Mouse (Mus musculus): ENCODE data around the gene 3830406C13Rik. TPM values are rescaled to one million over a fixed set of nuclear protein-coding genes. Genes with fewer than 3 reads are reported as not detected.
"Not testable (repeated sequence)": the region's sequence is repeated elsewhere in the genome, so short reads cannot be mapped to it uniquely, and the experiment has no call there.

3830406C13Rik gene
- 20.8 and 26.4 TPM in 2 replicates for total RNA-seq (2014; rRNA removed)
- polyA plus RNA-seq (2015; fragmentation: Nextera tagmentation; extraction: Ambion mirVana) = 36.3 and 37.3 TPM in 2 replicates

DNA sequence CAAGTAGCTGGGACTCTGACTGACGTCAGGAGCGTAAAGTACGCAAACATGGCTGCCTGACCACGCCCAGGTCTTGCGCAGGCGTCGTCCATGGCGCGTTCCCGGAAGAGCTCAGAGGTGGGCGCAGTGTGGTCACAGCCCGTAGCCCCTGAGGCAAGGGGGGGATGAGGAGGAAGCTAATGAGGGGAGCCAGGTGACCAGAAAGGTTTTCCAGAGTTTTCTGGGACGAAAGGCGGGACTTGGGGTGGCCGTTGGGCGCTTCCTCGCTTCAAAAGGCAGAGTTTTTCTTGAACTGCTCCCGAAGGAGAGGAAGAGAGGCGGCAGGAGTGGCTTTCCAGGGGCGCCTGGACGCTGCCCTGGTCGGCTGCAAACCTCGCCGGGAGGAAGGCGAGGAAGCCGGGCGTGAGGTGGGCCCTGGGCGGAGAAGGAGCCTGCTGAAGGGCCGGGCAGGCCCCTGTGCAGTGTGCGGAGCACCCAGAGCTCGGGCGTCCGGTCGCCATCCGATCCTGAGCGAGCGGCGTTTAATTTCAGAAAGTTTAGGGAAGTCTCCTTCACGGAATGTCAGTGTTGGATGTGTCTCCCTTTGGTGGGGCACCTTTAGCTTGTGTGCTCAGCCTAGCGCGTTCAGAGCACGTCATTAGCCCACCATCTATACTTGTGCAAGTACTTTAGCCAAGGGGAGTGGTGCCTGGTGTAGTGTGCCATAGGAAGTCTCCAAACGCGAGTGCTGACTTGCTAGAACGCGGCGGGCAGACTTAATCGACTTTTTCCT lies at the start of gene 3830406C13Rik:
TSS of gene 3830406C13Rik (plus strand) at position 33 of the 772 bp plus-strand sequence.
- Histone ChIP-seq H3K36me3 (ENCODE audit: insufficient read depth, low read length) (no peaks in the 10 kb centered on the region), H3K4me2 (ENCODE audit: low read depth, low read length, poor library complexity, severe bottlenecking) (peak within 1 kb of the TSS; percentile 70), H3K4me1 (ENCODE audit: insufficient read depth, low read length) (no peaks in the 10 kb centered on the region), H3K4me3 (ENCODE audit: low read depth, low read length) (peak within 1 kb of the TSS; percentile 60), H3K27ac (ENCODE audit: low read depth, low read length) (peak within 1 kb of the TSS; percentile 60), H3K9me3 (ENCODE audit: low read length) (no peaks in the 10 kb centered on the region), H3K9ac (replicated peaks; ENCODE audit: low read length, poor library complexity, severe bottlenecking) (peak within 1 kb of the TSS; percentile 67), H3K27me3 (ENCODE audit: insufficient read depth, low read length) (no peaks in the 10 kb centered on the region)
- TF ChIP-seq CTCF (IDR thresholded peaks at IDR 0.05) = 0 out of 2 replicates have a peak, but pooled peaks have one; percentile 15
- peak; percentile 93 for DNase-seq (ENCODE audit: low spot score)
- WGBS = under 1% methylated on average over 41 of the region's 48 CpGs
- ATAC-seq (ENCODE audit: low FRiP score) = peak; percentile 98

DNA sequence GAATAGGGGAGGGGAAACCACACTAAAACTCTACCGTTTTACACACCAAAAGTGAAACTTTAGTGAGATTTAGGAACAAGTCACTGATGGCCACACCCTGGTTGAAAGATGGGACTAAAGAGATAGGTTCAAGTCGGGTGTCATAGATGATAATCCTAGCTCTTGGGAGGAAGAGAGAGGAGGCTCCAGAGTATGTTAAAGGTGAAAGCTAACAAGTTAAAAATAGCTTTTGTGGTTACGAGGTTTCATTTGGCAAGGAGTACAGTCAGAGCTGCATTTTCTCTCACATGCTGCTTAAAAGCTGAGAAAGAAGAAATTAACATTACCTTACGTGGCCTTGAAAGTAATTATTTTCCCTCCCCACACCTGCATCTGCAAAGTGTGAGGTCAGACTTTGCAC lies 40.2 kb upstream of the 3830406C13Rik start:
- no peaks in the 10 kb centered on the region for H3K9me3 ChIP-seq (ENCODE audit: low read length)
- H3K9ac ChIP-seq (replicated peaks; ENCODE audit: low read length, poor library complexity, severe bottlenecking) = no peak overlapping the region
- DNase-seq (ENCODE audit: low spot score) (no peak), ATAC-seq (ENCODE audit: low FRiP score) (no peak)
- no peak for TF ChIP-seq CTCF (IDR thresholded peaks at IDR 0.05)
- H3K36me3 ChIP-seq (ENCODE audit: insufficient read depth, low read length) = no peaks in the 10 kb centered on the region
- no peaks in the 10 kb centered on the region for H3K27me3 ChIP-seq (ENCODE audit: insufficient read depth, low read length)
- 79% methylated on average over 4 of the region's 4 CpGs for WGBS
- no peak overlapping the region for H3K4me3 ChIP-seq (ENCODE audit: low read depth, low read length)
- H3K4me2 ChIP-seq (ENCODE audit: low read depth, low read length, poor library complexity, severe bottlenecking) = no peak overlapping the region
- no peaks in the 10 kb centered on the region for H3K4me1 ChIP-seq (ENCODE audit: insufficient read depth, low read length)
- H3K27ac ChIP-seq (ENCODE audit: low read depth, low read length) = no peak overlapping the region

DNA sequence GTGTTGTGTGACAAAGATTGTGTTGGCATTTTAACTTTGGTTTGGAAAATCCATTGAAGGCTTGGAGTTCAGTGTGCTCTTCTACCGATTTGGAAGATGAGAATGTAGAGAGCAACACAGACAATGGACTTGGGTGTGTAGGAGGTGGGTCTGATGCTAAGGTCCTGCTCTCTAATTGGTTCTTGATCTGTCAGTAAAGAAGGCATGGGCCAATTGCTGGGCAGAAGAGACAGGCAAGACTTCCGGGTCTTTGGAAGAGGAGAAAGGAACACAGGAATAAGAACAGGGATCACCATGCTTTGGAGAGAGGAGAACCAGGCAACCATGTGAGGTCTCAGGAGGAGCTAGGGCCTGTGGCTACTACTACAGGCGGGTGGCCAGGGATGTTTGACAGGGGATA lies 7.9 kb upstream of the 3830406C13Rik start:
- no peak overlapping the region for H3K9ac ChIP-seq (replicated peaks; ENCODE audit: low read length, poor library complexity, severe bottlenecking)
- 68% methylated on average over 3 of the region's 3 CpGs for whole genome bisulfite sequencing
- DNase-seq (ENCODE audit: low spot score) (no peak), ATAC-seq (ENCODE audit: low FRiP score) (no peak)
- TF ChIP-seq CTCF (IDR thresholded peaks at IDR 0.05) = no peak
- H3K9me3 ChIP-seq (ENCODE audit: low read length) = no peaks in the 10 kb centered on the region
- no peaks in the 10 kb centered on the region for H3K4me1 ChIP-seq (ENCODE audit: insufficient read depth, low read length)
- H3K27me3 ChIP-seq (ENCODE audit: insufficient read depth, low read length) = no peaks in the 10 kb centered on the region
- H3K36me3 ChIP-seq (ENCODE audit: insufficient read depth, low read length) = no peaks in the 10 kb centered on the region
- no peak overlapping the region for H3K4me2 ChIP-seq (ENCODE audit: low read depth, low read length, poor library complexity, severe bottlenecking)
- H3K4me3 ChIP-seq (ENCODE audit: low read depth, low read length) = no peak overlapping the region
- no peak overlapping the region for H3K27ac ChIP-seq (ENCODE audit: low read depth, low read length)

DNA sequence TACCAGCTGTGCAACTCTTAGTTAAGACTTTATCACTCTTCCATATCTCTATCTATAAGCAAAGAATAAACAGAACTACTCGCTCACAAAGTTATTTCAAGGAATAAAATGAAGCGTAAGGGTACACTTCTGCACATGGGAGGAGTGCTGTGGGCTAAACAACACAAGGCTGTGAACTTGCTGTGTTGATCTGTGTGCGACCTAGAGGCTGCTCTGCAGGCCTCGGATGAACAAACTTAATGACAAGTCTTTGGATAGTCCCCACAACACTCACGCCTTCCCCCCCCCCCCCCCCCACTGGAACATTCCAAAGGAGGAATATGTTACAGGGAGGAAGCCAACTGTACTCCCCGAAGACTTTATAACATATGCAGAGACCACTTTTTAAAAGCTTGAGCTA lies 332 bp upstream of the 3830406C13Rik start, which contains the start of gene Gm49355:
TSS of gene Gm49355 (plus strand) at position 336 of the 400 bp plus-strand sequence.
- ATAC-seq (ENCODE audit: low FRiP score) (peak; percentile 12; the same call in 1 of the 2 replicates), DNase-seq (ENCODE audit: low spot score) (no peak)
- peak within 1 kb of the TSS; percentile 60 for H3K4me3 ChIP-seq (ENCODE audit: low read depth, low read length)
- peak within 1 kb of the TSS; percentile 70 for H3K4me2 ChIP-seq (ENCODE audit: low read depth, low read length, poor library complexity, severe bottlenecking)
- H3K9me3 ChIP-seq (ENCODE audit: low read length) = no peaks in the 10 kb centered on the region
- H3K27ac ChIP-seq (ENCODE audit: low read depth, low read length) = peak within 1 kb of the TSS; percentile 60
- peak within 1 kb of the TSS; percentile 67 for H3K9ac ChIP-seq (replicated peaks; ENCODE audit: low read length, poor library complexity, severe bottlenecking)
- TF ChIP-seq CTCF (IDR thresholded peaks at IDR 0.05) = no peak
- H3K4me1 ChIP-seq (ENCODE audit: insufficient read depth, low read length) = no peaks in the 10 kb centered on the region
- 78% methylated on average over 6 of the region's 6 CpGs for WGBS
- H3K27me3 ChIP-seq (ENCODE audit: insufficient read depth, low read length) = no peaks in the 10 kb centered on the region
- H3K36me3 ChIP-seq (ENCODE audit: insufficient read depth, low read length) = no peaks in the 10 kb centered on the region

DNA sequence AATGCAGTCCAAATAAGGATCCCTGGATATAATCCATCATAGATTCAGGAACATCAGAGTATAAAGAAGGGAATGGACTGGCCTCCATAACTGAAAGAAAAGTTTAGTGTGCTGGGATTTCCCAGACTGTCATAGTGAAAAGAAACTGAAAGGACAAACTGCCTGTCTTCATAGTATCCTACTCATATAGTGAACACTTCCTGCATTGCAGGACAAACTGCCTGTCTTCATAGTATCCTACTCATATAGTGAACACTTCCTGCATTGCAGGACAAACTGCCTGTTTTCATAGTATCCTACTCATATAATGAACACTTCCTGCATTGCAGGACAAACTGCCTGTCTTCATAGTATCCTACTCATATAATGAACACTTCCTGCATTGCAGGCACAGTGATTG lies 5.8 kb downstream of the 3830406C13Rik start:
- not testable (repeated sequence) for H3K27ac ChIP-seq (ENCODE audit: low read depth, low read length); H3K27me3 ChIP-seq (ENCODE audit: insufficient read depth, low read length); ATAC-seq (ENCODE audit: low FRiP score); H3K9me3 ChIP-seq (ENCODE audit: low read length); DNase-seq (ENCODE audit: low spot score); H3K36me3 ChIP-seq (ENCODE audit: insufficient read depth, low read length); H3K9ac ChIP-seq (replicated peaks; ENCODE audit: low read length, poor library complexity, severe bottlenecking); H3K4me1 ChIP-seq (ENCODE audit: insufficient read depth, low read length); H3K4me2 ChIP-seq (ENCODE audit: low read depth, low read length, poor library complexity, severe bottlenecking); H3K4me3 ChIP-seq (ENCODE audit: low read depth, low read length)

GRCm38 (mm10) chr14:12296391-12296790 lies 12.4 kb downstream of the 3830406C13Rik start:
- Histone ChIP-seq H3K9ac (replicated peaks; ENCODE audit: low read length, poor library complexity, severe bottlenecking) (no peak overlapping the region), H3K27me3 (ENCODE audit: insufficient read depth, low read length) (no peaks in the 10 kb centered on the region), H3K4me1 (ENCODE audit: insufficient read depth, low read length) (no peaks in the 10 kb centered on the region), H3K9me3 (ENCODE audit: low read length) (no peaks in the 10 kb centered on the region), H3K4me3 (ENCODE audit: low read depth, low read length) (no peak overlapping the region), H3K4me2 (ENCODE audit: low read depth, low read length, poor library complexity, severe bottlenecking) (no peak overlapping the region), H3K27ac (ENCODE audit: low read depth, low read length) (no peak overlapping the region), H3K36me3 (ENCODE audit: insufficient read depth, low read length) (no peaks in the 10 kb centered on the region)
- DNase-seq (ENCODE audit: low spot score) = no peak
- 92% methylated on average over 7 of the region's 7 CpGs for WGBS
- ATAC-seq (ENCODE audit: low FRiP score) = no peak
- TF ChIP-seq CTCF (IDR thresholded peaks at IDR 0.05) = no peak
